Mouse (Mus musculus) lung, adult 10 weeks (tissue): Measurements from ENCODE around the gene Crat. TPM values are rescaled to one million over a fixed set of nuclear protein-coding genes. Genes with fewer than 3 reads are reported as not detected.

Experiments
- polyA plus RNA-seq: library from polyadenylated mRNA; stranded (reverse); fragments of 350-450 nt; fragmentation: Illumina TruSeq; extraction: RNeasy Lipid Tissue Mini Kit (QIAGEN cat#74804); gene quantifications from one replicate; pipeline ENCODE4 v1.2.3, GENCODE M21; 2014; ENCODE audit warnings: low read depth, low replicate concordance; ENCODE audit not compliant: insufficient read depth

The Crat gene
- 23.8 TPM for polyA plus RNA-seq

GRCm38 (mm10) chr2:30415157-30415935 is at the start of gene Crat:
Gene Crat, minus strand, starts transcription at chr2:30415813.

GRCm38 (mm10) chr2:30415936-30416648 is 479 bp upstream of the Crat start, which contains the start of gene Ptpa:
Gene Ptpa, plus strand, starts transcription at chr2:30416039.

DNA sequence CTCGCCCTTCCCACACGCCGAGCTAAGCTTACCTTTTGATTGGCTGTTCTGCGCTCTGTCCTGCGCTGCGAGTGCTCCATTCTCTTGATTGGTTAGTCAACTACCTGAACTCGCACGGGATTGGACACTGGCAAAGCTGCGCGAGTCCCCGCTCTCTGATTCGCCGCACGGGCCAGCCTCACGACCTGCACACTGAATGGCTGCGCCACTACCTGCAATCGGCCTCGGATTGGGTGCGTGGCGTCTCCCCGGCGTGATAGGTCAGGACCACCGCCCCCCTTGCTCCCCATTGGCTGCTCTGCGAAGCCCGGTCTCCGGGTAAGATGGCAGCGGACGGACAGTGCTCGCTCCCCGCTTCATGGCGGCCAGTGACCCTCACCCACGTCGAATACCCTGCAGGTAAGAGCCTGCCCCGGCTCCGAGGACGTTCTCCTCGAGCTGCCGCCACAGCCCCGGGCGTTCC is 23.5 kb downstream of the Crat start, which contains the start of gene Dolpp1:
Gene Dolpp1 (plus strand): TSS at position 141 of the 463 bp plus-strand sequence.

GRCm38 (mm10) chr2:30363773-30364650 is 51.6 kb downstream of the Crat start, which contains the start of gene Miga2:
Gene Miga2, plus strand, starts transcription at chr2:30364233.

DNA sequence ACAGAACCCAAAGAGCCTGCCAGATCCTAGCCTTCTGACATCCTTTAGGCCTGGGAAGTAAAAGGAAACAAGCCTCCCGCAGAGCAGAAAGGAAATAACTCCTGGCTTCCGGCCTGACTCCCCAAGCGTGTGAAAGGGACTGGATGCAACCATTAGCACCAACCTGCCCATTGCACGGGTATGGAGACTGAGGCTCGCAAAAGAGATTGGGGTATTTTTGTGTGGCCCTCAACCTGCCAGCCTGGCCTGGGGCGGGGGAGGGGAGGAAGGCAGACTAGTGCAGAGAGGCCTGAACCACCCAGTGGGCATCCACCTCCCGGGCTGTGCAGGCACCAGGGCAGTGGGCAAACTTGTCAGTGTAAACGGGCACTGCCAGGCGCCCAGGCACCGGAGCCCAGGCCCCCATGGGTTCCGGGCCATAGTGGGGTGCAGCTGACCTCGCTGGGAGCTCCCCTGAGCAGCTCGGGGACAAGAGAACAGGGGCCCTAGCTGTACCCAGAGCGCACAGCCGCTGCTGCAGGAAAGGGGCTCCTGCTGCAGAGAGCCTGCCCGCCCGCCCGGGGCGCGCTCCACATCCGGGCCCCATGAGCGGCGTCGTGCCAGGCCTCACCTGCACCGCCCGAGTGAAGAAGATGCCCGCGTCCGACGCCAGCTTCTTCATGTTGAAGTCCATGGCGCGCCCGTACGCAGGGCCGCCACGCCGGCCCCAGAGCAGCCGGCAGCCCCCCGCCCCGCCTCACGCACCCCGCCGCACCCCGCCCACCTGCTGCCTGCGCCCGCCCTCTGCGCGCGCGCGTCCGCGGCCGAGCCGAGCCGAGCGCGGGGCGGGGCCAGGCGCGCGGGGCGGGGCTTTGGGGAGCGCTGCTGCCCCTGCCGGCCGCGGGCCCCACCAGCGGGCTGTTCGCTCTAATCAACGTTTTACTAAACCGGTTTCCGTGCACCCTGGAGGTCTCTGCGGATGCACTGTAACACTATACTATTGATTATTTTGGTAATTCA is 56.8 kb downstream of the Crat start, which contains the start of gene Sh3glb2:
Gene Sh3glb2 (minus strand): TSS at position 805 of the 999 bp plus-strand sequence.

Other genes starting within 250 kb of the Crat start
- gene Endog, start 244.3 kb downstream of the Crat start, polyA plus RNA-seq = 20.2 TPM
- 13.8 TPM for gene Spout1, start 237.4 kb downstream of the Crat start, polyA plus RNA-seq
- gene Kyat1, start 210.0 kb downstream of the Crat start, polyA plus RNA-seq = 11.1 TPM
- 16.7 TPM for gene Lrrc8a, start 178.1 kb downstream of the Crat start, polyA plus RNA-seq
- 0.40 TPM for gene Gm28035, start 175.2 kb downstream of the Crat start, polyA plus RNA-seq
- gene Phyhd1, start 149.6 kb downstream of the Crat start, polyA plus RNA-seq = 16.4 TPM
- not detected for gene Gm28038, start 134.8 kb downstream of the Crat start, polyA plus RNA-seq
- gene Dolk, start 129.5 kb downstream of the Crat start, polyA plus RNA-seq = 11.8 TPM
- 7.2 TPM for gene Nup188, start 129.4 kb downstream of the Crat start, polyA plus RNA-seq
- 41.3 TPM for gene Sh3glb2, start 56.5 kb downstream of the Crat start, polyA plus RNA-seq
- gene Miga2, start 51.6 kb downstream of the Crat start, polyA plus RNA-seq = 11.2 TPM
- 10.8 TPM for gene Dolpp1, start 23.6 kb downstream of the Crat start, polyA plus RNA-seq
- gene Ptpa, start 226 bp upstream of the Crat start, polyA plus RNA-seq = 94.8 TPM
- gene Ier5l, start 58.4 kb upstream of the Crat start, polyA plus RNA-seq = 3.5 TPM
- gene Cstad, start 179.2 kb upstream of the Crat start, polyA plus RNA-seq = 0.85 TPM